Mouse (Mus musculus): ENCODE measurements around the gene Rpap3. TPM values are rescaled to one million over a fixed set of nuclear protein-coding genes. Genes with fewer than 3 reads are reported as not detected.

Rpap3 gene
- total and polyA plus RNA-seq, 3 experiments, result 84.4 to 98.4 (median 85.7) TPM

DNA sequence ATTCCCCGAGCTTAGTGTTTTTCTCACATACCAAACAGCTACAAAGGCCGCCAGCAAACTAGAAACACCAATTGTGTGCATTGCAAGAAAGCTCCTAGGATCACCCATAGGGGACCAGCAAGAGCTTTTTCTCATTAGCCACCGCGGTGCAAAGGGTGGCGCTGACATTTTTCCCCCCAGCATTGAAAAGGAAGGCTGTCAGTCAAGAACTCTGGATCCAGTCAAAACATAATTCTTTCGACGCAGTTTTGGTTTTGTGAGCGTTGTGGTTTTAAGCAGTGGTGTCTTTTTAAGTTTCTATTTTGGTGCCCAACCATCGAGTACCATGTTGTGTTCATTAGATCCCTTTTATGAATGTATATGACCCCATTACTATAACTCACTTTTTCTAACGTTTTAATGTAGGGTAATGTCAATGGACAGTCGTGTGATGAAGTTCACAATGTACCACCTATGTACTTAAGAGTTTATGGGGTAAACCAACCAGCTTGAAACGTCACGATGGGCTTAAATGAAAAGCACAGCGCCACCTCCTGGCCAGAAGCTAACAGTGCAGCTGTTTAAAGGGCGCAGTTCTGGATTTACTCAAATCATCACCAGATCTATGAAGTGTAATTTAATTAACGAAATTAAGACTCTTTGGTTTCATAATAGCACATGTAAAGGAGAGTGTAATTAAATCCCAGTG, 40.5 kb downstream of the Rpap3 start (continued):
- TF ChIP-seq TBP (IDR thresholded peaks at IDR 0.05; ENCODE audit: low read depth, low read length) (peak; percentile 10; the same call in 1 of the 2 replicates), KAT2A (conservative IDR thresholded peaks at IDR 0.05; ENCODE audit: low read depth, low read length) (no peak), USF1 (IDR thresholded peaks at IDR 0.05; ENCODE audit: low read depth, low read length) (no peak), ZMIZ1 (IDR thresholded peaks at IDR 0.05; ENCODE audit: low read depth, low read length) (no peak), ZNF384 (IDR thresholded peaks at IDR 0.05; ENCODE audit: low read depth, low read length) (no peak), ETS1 (IDR thresholded peaks at IDR 0.05; ENCODE audit: low read depth, low read length) (no peak), POLR2AphosphoS5 (IDR thresholded peaks at IDR 0.05; ENCODE audit: borderline replicate concordance, low read depth, low read length) (no peak), MAZ (IDR thresholded peaks at IDR 0.05; ENCODE audit: low read depth, low read length) (no peak), RAD21 (IDR thresholded peaks at IDR 0.05; ENCODE audit: low read depth, low read length) (peak; percentile 41)

DNA sequence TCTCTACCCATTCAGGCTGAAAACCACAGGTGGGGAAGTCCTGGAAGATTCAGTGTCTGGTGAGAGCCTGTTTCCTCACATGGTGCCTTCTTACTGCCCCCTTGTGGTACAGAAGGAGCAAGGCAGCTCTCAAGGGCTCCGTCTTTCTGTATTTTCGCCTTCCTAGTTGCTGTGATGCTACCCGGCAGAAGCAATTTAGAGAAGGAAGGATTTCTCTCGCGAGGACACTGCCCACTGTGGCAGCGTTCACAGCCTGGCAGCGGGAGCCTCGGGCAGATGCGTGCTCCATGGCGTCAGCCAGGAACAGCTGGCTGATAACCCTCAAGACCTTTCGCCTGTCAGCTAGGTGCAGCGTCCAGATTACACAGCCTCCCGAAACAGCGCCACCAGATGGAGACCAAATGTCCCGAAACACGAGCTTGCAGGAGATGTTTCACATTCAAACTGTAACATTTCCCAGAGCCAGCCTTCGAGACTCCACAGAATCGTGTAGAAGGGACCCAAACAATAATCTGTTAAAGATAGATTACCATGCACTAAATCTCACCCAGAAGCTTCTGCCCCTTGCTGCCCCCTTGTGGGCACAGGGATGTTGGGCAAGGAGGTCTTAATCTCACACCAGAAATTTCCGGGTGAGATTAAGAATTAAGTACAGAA, 41.7 kb downstream of the Rpap3 start:
- Histone ChIP-seq H3K79me2 (ENCODE audit: control insufficient read depth, insufficient read depth, low read length, poor library complexity) (no peaks in the 10 kb centered on the region; the same call in 1 of the 2 replicates), H3K4me1 (ENCODE audit: control insufficient read depth in 1 of 2, insufficient read depth in 2 of 2, low read length in 2 of 2) (peaks cover 0 to 8% of the 10 kb centered on the region in 2 experiments; a peak in 2 of 4 replicates), H3K4me3 (ENCODE audit: control insufficient read depth in 1 of 2, insufficient read depth in 1 of 2, low read depth in 2 of 2, low read length in 2 of 2) (peak overlapping the region; percentile 33 to 52), H3K36me3 (ENCODE audit: control insufficient read depth in 1 of 2, insufficient read depth in 2 of 2, low read length in 2 of 2) (peaks cover 0 to 10% of the 10 kb centered on the region in 2 experiments; a peak in 2 of 4 replicates), H3K27me3 (ENCODE audit: control insufficient read depth in 1 of 2, insufficient read depth in 2 of 2, low read length in 2 of 2) (peaks cover 0 to 3% of the 10 kb centered on the region in 2 experiments; a peak in 2 of 4 replicates), H3K27ac (ENCODE audit: control insufficient read depth, low read depth, low read length) (no peak overlapping the region), H3K9ac (ENCODE audit: control insufficient read depth, low read depth, low read length, poor library complexity, severe bottlenecking) (peak overlapping the region; percentile 24; the same call in 1 of the 2 replicates), H3K9me3 (replicated peaks; ENCODE audit: insufficient read depth, low read length) (no peaks in the 10 kb centered on the region)
- DNase-seq (ENCODE audit: low read depth, low spot score), result peak; percentile 96
- no peak for TF ChIP-seq MYB (IDR thresholded peaks at IDR 0.05; ENCODE audit: low read depth, low read length)
- no peak for TF ChIP-seq POLR2AphosphoS2 (IDR thresholded peaks at IDR 0.05; ENCODE audit: low read length)
- peak; percentile 60 for TF ChIP-seq JUND (IDR thresholded peaks at IDR 0.05; ENCODE audit: low read depth, low read length)
- TF ChIP-seq BHLHE40 (IDR thresholded peaks at IDR 0.05; ENCODE audit: borderline replicate concordance, low read depth, low read length), result peak; percentile 15; the same call in 1 of the 2 replicates
- TF ChIP-seq ZMIZ1 (IDR thresholded peaks at IDR 0.05; ENCODE audit: low read depth, low read length), result no peak
- TF ChIP-seq ZNF384 (IDR thresholded peaks at IDR 0.05; ENCODE audit: low read depth, low read length), result no peak
- TF ChIP-seq MEF2A (IDR thresholded peaks at IDR 0.05; ENCODE audit: extremely low read depth, insufficient replicate concordance, low read depth, low read length, poor library complexity, severe bottlenecking), result no peak
- TF ChIP-seq CHD1 (IDR thresholded peaks at IDR 0.05; ENCODE audit: low read depth, low read length), result 0 out of 2 replicates have a peak, but pooled peaks have one; percentile 35
- peak; percentile 78 for TF ChIP-seq MXI1 (IDR thresholded peaks at IDR 0.05; ENCODE audit: low read depth, low read length)
- no peak for TF ChIP-seq UBTF (IDR thresholded peaks at IDR 0.05; ENCODE audit: borderline replicate concordance, insufficient read depth, low read depth, low read length)
- TF ChIP-seq EP300 (IDR thresholded peaks at IDR 0.05; ENCODE audit: low read depth in 1 of 2, low read length in 2 of 2), result peak; percentile 69 to 72; a peak in 3 of 4 replicates
- TF ChIP-seq MAX (IDR thresholded peaks at IDR 0.05; ENCODE audit: low read length), result no peak
- peak; percentile 77 for TF ChIP-seq ETS1 (IDR thresholded peaks at IDR 0.05; ENCODE audit: low read depth, low read length)
- TF ChIP-seq RAD21 (IDR thresholded peaks at IDR 0.05; ENCODE audit: low read depth, low read length), result peak; percentile 84
- no peak for TF ChIP-seq USF2 (IDR thresholded peaks at IDR 0.05; ENCODE audit: borderline replicate concordance in 1 of 2, insufficient read depth in 1 of 2, low read depth in 1 of 2, low read length in 2 of 2)
- peak; percentile 70 for TF ChIP-seq HCFC1 (IDR thresholded peaks at IDR 0.05; ENCODE audit: low read depth, low read length)
- TF ChIP-seq GATA1 (IDR thresholded peaks at IDR 0.05; ENCODE audit: low read depth, low read length), result peak; percentile 77
- no peak for TF ChIP-seq TBP (IDR thresholded peaks at IDR 0.05; ENCODE audit: low read depth, low read length)
- TF ChIP-seq MYC (IDR thresholded peaks at IDR 0.05; ENCODE audit: low read depth, low read length), result peak; percentile 93
- peak; percentile 30; the same call in 1 of the 2 replicates for TF ChIP-seq USF1 (IDR thresholded peaks at IDR 0.05; ENCODE audit: low read depth, low read length)
- peak; percentile 73 for TF ChIP-seq TAL1 (IDR thresholded peaks at IDR 0.05; ENCODE audit: low read length)
- no peak for TF ChIP-seq POLR2AphosphoS5 (IDR thresholded peaks at IDR 0.05; ENCODE audit: borderline replicate concordance, low read depth, low read length)
- TF ChIP-seq KAT2A (conservative IDR thresholded peaks at IDR 0.05; ENCODE audit: low read depth, low read length), result no peak
- TF ChIP-seq POLR2A (IDR thresholded peaks at IDR 0.05; ENCODE audit: control insufficient read depth in 1 of 2, insufficient read depth in 1 of 2, low read depth in 1 of 2, low read length in 2 of 2, poor library complexity in 1 of 2), result no peak
- peak; percentile 70 for TF ChIP-seq ZC3H11A (IDR thresholded peaks at IDR 0.05; ENCODE audit: low read depth, low read length)
- no peak for TF ChIP-seq MAFK (IDR thresholded peaks at IDR 0.05; ENCODE audit: borderline replicate concordance, low read depth, low read length)
- peak; percentile 65 for TF ChIP-seq ELF1 (IDR thresholded peaks at IDR 0.05; ENCODE audit: low read depth, low read length)
- peak; percentile 81 for TF ChIP-seq RCOR1 (IDR thresholded peaks at IDR 0.05; ENCODE audit: low read depth, low read length)
- TF ChIP-seq SIN3A (IDR thresholded peaks at IDR 0.05; ENCODE audit: low read length), result peak; percentile 74
